Mouse (Mus musculus): ENCODE measurements at regions not wholly inside any gene's neighbourhood (a gene's known extent, or its start where the extent isn't known, plus 50 kb on each side); places are given as distances from the start of the nearest gene placed in this dataset.

GRCm38 (mm10) chr4:9046436-9046835 is 807.6 kb upstream of the Car8 start:
- in situ Hi-C loops (cut with MboI, MseI) = no loop called here

- in situ Hi-C loops (cut with MboI, MseI) = no loop called here
Measured at GRCm38 (mm10) chr4:9046030-9046429, 807.2 kb upstream of the Car8 start.

- in situ Hi-C loops (cut with MboI, MseI) = no loop called here
Measured at GRCm38 (mm10) chr4:9036005-9036404, 797.2 kb upstream of the Car8 start.

- in situ Hi-C loops (cut with MboI, MseI) = no loop called here
Measured at GRCm38 (mm10) chr4:9035350-9035749, 796.5 kb upstream of the Car8 start.

GRCm38 (mm10) chr4:9034280-9034679 is 795.4 kb upstream of the Car8 start:
- in situ Hi-C loops (cut with MboI, MseI) = no loop called here

GRCm38 (mm10) chr4:9033106-9033642 is 794.3 kb upstream of the Car8 start:
- in situ Hi-C loops (cut with MboI, MseI) = no loop called here

- in situ Hi-C loops (cut with MboI, MseI) = no loop called here
Measured at GRCm38 (mm10) chr4:9031634-9032033, 792.8 kb upstream of the Car8 start.

- in situ Hi-C loops (cut with MboI, MseI) = loop anchor here (5.0 kb wide), 1 partner anchor 192 kb away; no protein-coding TSS in a partner anchor
Measured at GRCm38 (mm10) chr4:9028946-9029345, 790.1 kb upstream of the Car8 start.

GRCm38 (mm10) chr4:9028475-9028874 is 789.6 kb upstream of the Car8 start:
- in situ Hi-C loops (cut with MboI, MseI) = loop anchor here (5.0 kb wide), 1 partner anchor 191 kb away; no protein-coding TSS in a partner anchor

GRCm38 (mm10) chr4:9027798-9028404 is 789.1 kb upstream of the Car8 start:
- in situ Hi-C loops (cut with MboI, MseI) = loop anchor here (5.0 kb wide), 1 partner anchor 191 kb away; no protein-coding TSS in a partner anchor

GRCm38 (mm10) chr4:9027383-9027782 is 788.5 kb upstream of the Car8 start:
- in situ Hi-C loops (cut with MboI, MseI) = loop anchor here (5.0 kb wide), 1 partner anchor 190 kb away; no protein-coding TSS in a partner anchor

- in situ Hi-C loops (cut with MboI, MseI) = loop anchor here (5.0 kb wide), 1 partner anchor 190 kb away; no protein-coding TSS in a partner anchor
Measured at GRCm38 (mm10) chr4:9026841-9027240, 788.0 kb upstream of the Car8 start.

- in situ Hi-C loops (cut with MboI, MseI) = loop anchor here (5.0 kb wide), 1 partner anchor 189 kb away; no protein-coding TSS in a partner anchor
Measured at GRCm38 (mm10) chr4:9025821-9026470, 787.1 kb upstream of the Car8 start.

- in situ Hi-C loops (cut with MboI, MseI) = no loop called here
Measured at GRCm38 (mm10) chr4:9024216-9024925, 785.5 kb upstream of the Car8 start.

GRCm38 (mm10) chr4:9019241-9020110 is 780.6 kb upstream of the Car8 start:
- in situ Hi-C loops (cut with MboI, MseI) = no loop called here

GRCm38 (mm10) chr4:9018236-9018635 is 779.4 kb upstream of the Car8 start:
- in situ Hi-C loops (cut with MboI, MseI) = no loop called here

- in situ Hi-C loops (cut with MboI, MseI) = no loop called here
Measured at GRCm38 (mm10) chr4:9016504-9017040, 777.7 kb upstream of the Car8 start.

- in situ Hi-C loops (cut with MboI, MseI) = no loop called here
Measured at GRCm38 (mm10) chr4:9015528-9016503, 777.0 kb upstream of the Car8 start.

- in situ Hi-C loops (cut with MboI, MseI) = no loop called here
Measured at GRCm38 (mm10) chr4:9014986-9015385, 776.1 kb upstream of the Car8 start.

- in situ Hi-C loops (cut with MboI, MseI) = no loop called here
Measured at GRCm38 (mm10) chr4:9012787-9013186, 773.9 kb upstream of the Car8 start.

Data from T-helper 2 cell (primary cell).